Mouse (Mus musculus) forebrain, embryonic 13.5 days (tissue): ENCODE results near the gene Stra6l. TPM values are rescaled to one million over a fixed set of nuclear protein-coding genes. Genes with fewer than 3 reads are reported as not detected.

Experiments used
- ATAC-seq: fragments of 200-750 bp; cut with Nextera tagmentation; 2 replicates; pipeline ENCODE4 v1.8.0; 2017
- H3K27ac ChIP-seq: fragments of 300-500 bp; sonication (generic); 2 replicates; pipeline ENCODE4 v1.5.1; 2015; ENCODE audit warnings: inconsistent platforms, mild to moderate bottlenecking, moderate library complexity
- H3K27me3 ChIP-seq: fragments of 300-500 bp; sonication (generic); 2 replicates; pipeline ENCODE4 v1.6.1; 2015; ENCODE audit warnings: mild to moderate bottlenecking, inconsistent platforms
- H3K36me3 ChIP-seq: fragments of 300-500 bp; sonication (generic); 2 replicates; pipeline ENCODE4 v1.6.1; 2015; ENCODE audit warnings: mild to moderate bottlenecking, inconsistent platforms; ENCODE audit not compliant: poor library complexity, severe bottlenecking
- H3K4me1 ChIP-seq: fragments of 300-500 bp; sonication (generic); 2 replicates; pipeline ENCODE4 v1.6.1; 2015; ENCODE audit warnings: inconsistent platforms
- H3K4me2 ChIP-seq: fragments of 300-500 bp; sonication (generic); 2 replicates; pipeline ENCODE4 v1.6.1; 2015; ENCODE audit warnings: inconsistent platforms, mild to moderate bottlenecking, moderate library complexity
- H3K4me3 ChIP-seq: fragments of 300-500 bp; sonication (generic); 2 replicates; pipeline ENCODE4 v1.5.1; 2015; ENCODE audit warnings: mild to moderate bottlenecking, inconsistent platforms
- H3K9ac ChIP-seq: fragments of 300-500 bp; sonication (generic); 2 replicates; pipeline ENCODE4 v1.6.1; 2015; ENCODE audit warnings: mild to moderate bottlenecking, inconsistent platforms
- H3K9me3 ChIP-seq: fragments of 300-500 bp; sonication (generic); replicated peaks from 2 replicates; pipeline ENCODE4 v1.6.1; 2016; ENCODE audit warnings: inconsistent platforms
- WGBS: fragments of 180-500 bp; shearing (Covaris S2); methylation state at CpG from one replicate; pipeline ENCODE4 v1.1.7; 2015; 5-methylcytosine and 5-hydroxymethylcytosine counted together
- polyA plus RNA-seq: library from polyadenylated mRNA; unstranded; fragments of >200 nt; fragmentation: Nextera tagmentation; extraction: Ambion mirVana; gene quantifications from 2 replicates; pipeline ENCODE4 v1.2.1, GENCODE M21; 2015

The Stra6l gene
- polyA plus RNA-seq: 1.1 and 1.5 TPM in 2 replicates

DNA sequence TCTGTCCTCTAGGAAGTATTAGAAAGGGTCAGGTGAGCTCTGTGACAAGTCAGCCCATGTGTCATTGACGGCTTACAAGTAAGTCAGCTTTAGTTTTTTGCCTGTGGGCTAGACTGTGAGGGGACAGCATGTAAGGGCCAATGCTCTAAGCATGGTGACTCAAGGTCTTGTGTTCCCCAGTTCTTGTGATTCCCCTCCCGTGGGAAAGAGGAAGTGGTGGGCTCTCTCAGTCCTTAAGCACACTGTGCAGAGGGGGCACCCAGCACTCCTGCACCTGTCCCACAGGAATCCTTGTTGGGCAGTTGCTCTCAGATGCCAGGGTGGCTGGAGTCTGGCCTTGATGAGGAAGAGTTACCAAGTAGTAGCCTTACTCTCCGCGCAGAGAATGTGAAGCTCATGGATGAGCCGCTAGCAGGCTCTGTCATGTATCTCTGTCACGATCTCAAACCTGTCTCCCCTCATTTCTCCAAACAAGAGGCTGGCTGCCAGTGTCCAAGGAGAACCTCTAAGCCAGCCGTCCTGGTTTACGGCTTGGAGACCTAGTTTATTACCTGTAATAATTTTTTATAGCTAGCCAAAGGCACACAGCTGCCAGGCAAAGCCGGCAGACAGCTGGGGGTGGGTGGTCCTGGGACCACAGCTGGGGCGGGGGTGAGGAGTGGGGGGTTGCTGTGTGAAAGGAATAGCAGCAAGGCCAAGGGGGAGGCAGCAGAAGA is at the start of gene Stra6l:
Gene Stra6l (plus strand): TSS at position 556 of the 716 bp plus-strand sequence.
- Histone ChIP-seq H3K9me3 (no peaks in the 10 kb centered on the region), H3K4me1 (peaks cover 15% of the 10 kb centered on the region; the same call in 1 of the 2 replicates), H3K27me3 (peaks cover 2% of the 10 kb centered on the region; the same call in 1 of the 2 replicates), H3K4me2 (no peak within 1 kb of the TSS), H3K36me3 (no peaks in the 10 kb centered on the region), H3K9ac (no peak within 1 kb of the TSS), H3K27ac (no peak within 1 kb of the TSS), H3K4me3 (no peak within 1 kb of the TSS)
- ATAC-seq: no peak
- 82% methylated on average over 10 of the region's 10 CpGs for WGBS

DNA sequence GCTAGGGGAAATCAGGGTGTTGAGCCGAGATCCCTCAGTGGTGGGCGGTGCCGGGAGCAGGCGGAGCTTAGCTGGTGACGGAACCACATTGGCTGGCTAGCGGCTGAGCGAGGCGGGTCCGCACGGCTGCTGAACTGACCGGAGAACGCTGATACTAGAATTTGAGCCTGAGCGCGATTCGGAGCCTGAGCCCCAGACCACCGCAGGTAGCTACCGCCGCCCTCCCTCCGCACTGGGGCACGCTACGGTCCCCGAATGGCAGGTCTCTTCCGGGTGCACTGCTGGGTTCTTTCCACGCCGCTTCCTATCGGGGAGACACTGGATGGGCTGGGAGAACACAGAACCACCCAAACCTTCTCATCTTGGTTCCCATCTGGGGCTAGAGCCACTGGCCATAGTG is 49.5 kb upstream of the Stra6l start, which contains the start of gene Aldh1b1:
Gene Aldh1b1 (plus strand): TSS at position 59 of the 400 bp plus-strand sequence.
- H3K4me2 ChIP-seq: peak within 1 kb of the TSS; percentile 80
- peaks cover 19% of the 10 kb centered on the region for H3K36me3 ChIP-seq
- under 1% methylated on average over 26 of the region's 26 CpGs for WGBS
- peak; percentile 88 for ATAC-seq
- H3K9ac ChIP-seq: peak within 1 kb of the TSS; percentile 69
- peak within 1 kb of the TSS; percentile 44; the same call in 1 of the 2 replicates for H3K27ac ChIP-seq
- peak within 1 kb of the TSS; percentile 50 for H3K4me3 ChIP-seq
- no peaks in the 10 kb centered on the region for H3K27me3 ChIP-seq
- H3K9me3 ChIP-seq: no peaks in the 10 kb centered on the region
- peaks cover 24% of the 10 kb centered on the region for H3K4me1 ChIP-seq

DNA sequence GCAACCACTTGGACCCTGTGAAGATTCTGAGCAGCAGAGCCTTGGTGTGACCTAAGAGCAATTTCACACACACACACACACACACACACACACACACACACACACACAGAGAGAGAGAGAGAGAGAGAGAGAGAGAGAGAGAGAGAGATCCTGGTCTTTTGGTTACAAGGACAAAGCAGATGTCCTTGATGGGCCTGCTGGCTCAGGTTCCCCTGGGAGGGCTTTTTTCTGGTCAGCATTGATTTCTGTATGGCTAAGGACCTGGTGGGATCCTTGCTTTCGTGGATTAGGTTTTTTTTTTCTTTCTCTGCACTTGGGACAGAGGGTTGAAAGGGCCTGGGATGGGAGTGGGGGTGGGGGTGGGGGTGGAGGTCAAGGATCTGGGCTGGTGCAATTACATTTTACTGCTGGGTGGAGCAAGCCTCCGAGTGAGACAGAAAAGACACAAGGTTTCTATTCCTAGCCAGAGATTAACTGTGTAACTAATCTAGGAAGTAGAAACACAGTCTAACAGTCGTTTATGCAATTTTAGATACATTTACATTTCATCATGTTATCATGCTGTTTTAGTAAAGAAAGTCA is 48.4 kb upstream of the Stra6l start:
- peaks cover 20% of the 10 kb centered on the region for H3K4me1 ChIP-seq
- peak overlapping the region; percentile 80; the same call in 1 of the 2 replicates for H3K4me2 ChIP-seq
- H3K9ac ChIP-seq: no peak overlapping the region
- no peaks in the 10 kb centered on the region for H3K9me3 ChIP-seq
- no peak overlapping the region for H3K4me3 ChIP-seq
- WGBS: 35% methylated on average over 3 of the region's 3 CpGs
- no peak overlapping the region for H3K27ac ChIP-seq
- H3K36me3 ChIP-seq: peaks cover 23% of the 10 kb centered on the region
- H3K27me3 ChIP-seq: no peaks in the 10 kb centered on the region
- ATAC-seq: no peak

DNA sequence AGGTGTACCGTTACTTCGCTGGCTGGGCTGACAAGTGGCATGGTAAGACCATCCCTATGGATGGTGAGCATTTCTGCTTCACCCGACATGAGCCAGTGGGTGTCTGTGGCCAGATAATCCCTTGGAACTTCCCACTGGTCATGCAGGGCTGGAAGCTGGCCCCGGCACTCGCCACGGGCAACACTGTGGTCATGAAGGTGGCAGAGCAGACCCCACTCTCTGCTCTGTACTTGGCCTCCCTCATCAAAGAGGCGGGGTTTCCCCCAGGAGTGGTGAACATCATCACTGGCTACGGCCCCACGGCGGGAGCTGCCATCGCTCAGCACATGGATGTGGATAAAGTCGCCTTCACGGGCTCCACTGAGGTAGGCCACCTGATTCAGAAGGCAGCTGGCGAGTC is 45.6 kb upstream of the Stra6l start:
- ATAC-seq: no peak
- Histone ChIP-seq H3K9ac (no peak overlapping the region), H3K9me3 (no peaks in the 10 kb centered on the region), H3K27me3 (no peaks in the 10 kb centered on the region), H3K4me3 (no peak overlapping the region), H3K36me3 (peaks cover 41% of the 10 kb centered on the region), H3K4me1 (peaks cover 16% of the 10 kb centered on the region), H3K27ac (no peak overlapping the region), H3K4me2 (no peak overlapping the region)
- WGBS: 93% methylated on average over 14 of the region's 14 CpGs

DNA sequence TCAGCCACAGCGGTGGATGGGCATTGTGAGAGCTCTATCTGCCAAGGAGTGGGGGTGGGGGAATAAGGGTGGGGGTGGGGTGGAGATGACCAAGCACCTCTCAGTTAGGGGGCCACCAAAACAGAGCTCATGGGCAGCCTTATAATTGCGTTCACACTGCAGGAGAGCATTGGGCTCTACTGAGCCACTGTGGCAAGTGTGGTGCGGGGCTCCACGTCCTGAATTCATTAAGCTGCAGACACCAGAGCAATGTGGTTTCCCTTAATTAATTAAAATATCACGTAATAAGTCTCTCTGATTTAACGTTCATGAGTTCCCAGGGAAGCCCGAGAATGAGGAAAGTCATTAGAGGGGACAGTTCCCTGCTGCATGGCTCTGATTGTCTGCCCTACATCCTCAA is 40.4 kb upstream of the Stra6l start:
- Histone ChIP-seq H3K9me3 (no peaks in the 10 kb centered on the region), H3K4me1 (peaks cover 13% of the 10 kb centered on the region), H3K4me2 (no peak overlapping the region), H3K27ac (no peak overlapping the region; the same call in 1 of the 2 replicates), H3K4me3 (no peak overlapping the region), H3K9ac (no peak overlapping the region), H3K36me3 (peaks cover 80% of the 10 kb centered on the region), H3K27me3 (no peaks in the 10 kb centered on the region)
- WGBS: 23% methylated on average over 7 of the region's 7 CpGs
- ATAC-seq: no peak

DNA sequence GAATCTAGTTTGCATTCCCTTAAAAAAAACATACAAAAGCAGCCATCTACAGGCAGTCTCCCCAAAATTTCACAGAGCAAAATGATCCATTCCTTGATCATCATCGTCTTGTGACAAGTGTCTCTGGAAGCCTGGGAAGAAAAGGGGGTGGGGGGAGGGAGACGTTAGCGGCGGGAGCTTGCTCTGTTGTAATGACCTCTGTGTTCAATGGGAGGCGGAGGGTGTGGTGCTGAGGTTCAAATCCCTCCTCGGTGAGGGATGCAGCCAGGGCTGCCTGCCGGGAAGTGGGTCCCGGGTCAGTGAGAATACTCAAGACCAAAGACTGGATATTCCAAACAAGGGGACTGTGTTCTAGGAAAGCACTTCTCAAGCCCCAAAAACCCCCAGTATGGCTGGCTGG is 37.2 kb upstream of the Stra6l start:
- Histone ChIP-seq H3K36me3 (peaks cover 97% of the 10 kb centered on the region), H3K9me3 (no peaks in the 10 kb centered on the region)

DNA sequence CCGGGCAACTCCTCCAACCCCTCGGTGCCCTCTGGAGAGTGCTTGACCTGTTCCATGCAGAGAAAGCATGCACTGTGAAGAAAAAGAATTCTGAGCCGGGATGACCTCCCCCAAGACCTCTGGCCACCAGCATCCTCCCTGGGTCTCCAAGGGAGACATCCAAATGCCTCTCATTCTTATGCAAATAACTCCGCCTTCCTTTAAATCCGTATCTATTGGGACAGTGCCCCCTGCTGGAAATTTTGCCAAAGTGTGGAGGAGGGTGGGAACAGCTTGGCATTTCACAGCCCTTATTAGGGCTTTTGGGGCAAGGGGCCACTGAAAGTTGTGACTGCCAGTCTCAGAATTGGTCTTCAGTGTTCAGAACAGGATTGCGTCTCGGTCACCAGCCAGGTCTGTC is 32.9 kb upstream of the Stra6l start:
- Histone ChIP-seq H3K4me1 (peaks cover 53% of the 10 kb centered on the region), H3K36me3 (peaks cover 56% of the 10 kb centered on the region), H3K4me3 (no peak overlapping the region), H3K27ac (peak overlapping the region; percentile 46), H3K27me3 (no peaks in the 10 kb centered on the region), H3K9me3 (no peaks in the 10 kb centered on the region), H3K9ac (no peak overlapping the region), H3K4me2 (no peak overlapping the region)
- no peak for ATAC-seq
- 22% methylated on average over 7 of the region's 7 CpGs for whole genome bisulfite sequencing

More for the DNA sequence above, 37.2 kb upstream of the Stra6l start:
- Histone ChIP-seq H3K4me2 (no peak overlapping the region), H3K4me1 (peaks cover 25% of the 10 kb centered on the region), H3K27me3 (no peaks in the 10 kb centered on the region), H3K27ac (no peak overlapping the region), H3K9ac (no peak overlapping the region), H3K4me3 (no peak overlapping the region)
- 23% methylated on average over 8 of the region's 8 CpGs for WGBS
- ATAC-seq: no peak

DNA sequence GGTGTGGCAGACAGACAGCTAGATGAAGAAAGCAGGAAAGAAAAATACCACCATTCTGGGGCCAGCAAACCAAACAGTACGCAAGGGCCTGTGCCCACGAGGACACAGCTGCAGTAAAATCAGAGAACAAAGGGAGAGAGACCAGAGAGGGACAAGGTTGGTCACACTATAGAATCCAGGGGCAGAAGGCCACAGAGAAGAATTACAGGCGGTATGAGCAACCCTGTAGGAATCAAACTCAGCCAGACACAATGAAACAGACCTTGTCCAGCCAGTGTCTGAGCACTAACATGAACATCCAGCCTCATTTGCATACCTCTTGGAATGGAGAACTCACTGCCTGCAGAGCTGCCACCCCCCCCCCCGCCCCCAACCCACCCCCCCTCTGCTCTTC is 29.7 kb upstream of the Stra6l start:
- WGBS: 5% methylated on average over 4 of the region's 4 CpGs
- peak overlapping the region; percentile 52 for H3K4me2 ChIP-seq
- ATAC-seq: no peak

DNA sequence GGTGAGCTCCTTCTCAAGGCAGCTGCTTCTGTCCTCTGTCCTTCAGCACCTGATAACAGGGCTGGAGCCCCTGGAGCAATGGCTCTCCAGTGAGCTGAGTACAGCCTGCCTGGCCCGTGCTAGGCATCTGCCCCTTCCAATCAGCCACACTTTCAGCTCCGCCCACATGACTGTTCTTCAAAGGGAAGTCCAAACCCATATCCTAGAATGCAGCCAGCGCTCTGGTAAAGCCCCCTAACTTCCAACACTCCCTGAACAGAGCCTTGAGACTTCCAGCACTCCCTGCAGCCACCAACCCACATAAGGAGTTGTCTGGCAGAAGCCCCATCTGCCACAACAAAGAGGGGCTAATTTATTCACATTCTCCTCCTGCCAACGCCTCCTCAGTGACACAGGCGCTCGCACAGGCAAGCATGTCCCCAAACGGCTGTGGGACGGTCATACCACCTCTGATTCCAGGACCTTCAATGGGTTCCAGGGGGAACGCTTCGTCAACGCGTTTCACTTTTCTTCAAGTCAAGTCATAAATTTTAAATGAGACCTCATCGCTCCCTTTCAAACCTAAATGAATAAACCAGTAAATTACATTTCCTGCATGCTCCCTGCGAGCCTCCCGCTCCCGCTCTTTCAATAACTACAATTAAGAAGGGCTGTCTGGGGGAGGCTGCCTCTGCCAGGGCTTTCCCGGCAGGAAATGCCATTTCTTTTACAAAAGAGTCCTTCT is 29.1 kb upstream of the Stra6l start:
- Histone ChIP-seq H3K27me3 (no peaks in the 10 kb centered on the region), H3K27ac (peak overlapping the region; percentile 99), H3K4me1 (peaks cover 90% of the 10 kb centered on the region), H3K36me3 (peaks cover 35% of the 10 kb centered on the region), H3K4me3 (peak overlapping the region; percentile 26), H3K9ac (peak overlapping the region; percentile 67), H3K4me2 (peak overlapping the region; percentile 52), H3K9me3 (no peaks in the 10 kb centered on the region)
- WGBS: 2% methylated on average over 17 of the region's 17 CpGs
- ATAC-seq: peak; percentile 79

More for the DNA sequence above, 29.7 kb upstream of the Stra6l start:
- Histone ChIP-seq H3K4me1 (peaks cover 84% of the 10 kb centered on the region), H3K27me3 (no peaks in the 10 kb centered on the region), H3K27ac (peak overlapping the region; percentile 99), H3K4me3 (peak overlapping the region; percentile 26), H3K9ac (peak overlapping the region; percentile 67), H3K9me3 (no peaks in the 10 kb centered on the region), H3K36me3 (peaks cover 41% of the 10 kb centered on the region)

DNA sequence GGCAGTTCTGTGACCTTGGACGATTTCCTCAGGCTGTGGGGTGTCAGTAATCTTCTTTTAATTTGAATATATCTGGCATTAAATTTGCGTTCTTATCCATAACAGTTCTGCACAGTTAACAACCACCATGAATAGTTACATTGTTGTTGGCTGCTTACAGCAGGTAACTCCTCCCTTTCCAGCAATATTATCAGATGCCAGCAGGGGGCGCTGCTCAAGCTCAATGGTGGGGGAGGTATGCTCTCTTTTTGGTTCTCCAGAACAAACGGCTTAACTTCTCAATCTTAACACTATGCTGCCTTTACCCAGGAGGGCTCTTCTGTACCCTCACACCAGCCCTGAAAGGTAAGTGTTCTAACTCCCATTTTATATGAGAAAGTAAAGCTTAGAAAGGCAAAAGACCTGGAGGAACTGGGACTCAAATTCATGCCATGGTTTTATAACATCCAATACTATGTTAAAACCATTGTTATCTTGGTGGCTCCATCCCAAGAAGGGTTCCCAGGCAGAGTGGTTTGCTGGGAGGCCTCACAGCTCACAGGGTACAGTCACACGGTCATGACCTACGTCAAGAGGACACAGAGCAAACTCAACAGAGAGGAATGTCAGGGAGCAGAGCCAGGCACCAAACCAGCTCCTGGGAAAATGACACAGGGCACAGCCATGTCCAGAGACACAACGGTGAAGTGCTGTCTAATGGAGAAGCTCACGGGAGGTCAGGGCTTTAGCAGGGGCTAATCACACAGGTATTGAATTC is 28.2 kb upstream of the Stra6l start:
- peak overlapping the region; percentile 99 for H3K27ac ChIP-seq
- H3K9me3 ChIP-seq: no peaks in the 10 kb centered on the region
- peaks cover 27% of the 10 kb centered on the region for H3K36me3 ChIP-seq
- 34% methylated on average over 8 of the region's 8 CpGs for WGBS
- no peak for ATAC-seq
- H3K4me3 ChIP-seq: peak overlapping the region; percentile 26; the same call in 1 of the 2 replicates
- no peaks in the 10 kb centered on the region for H3K27me3 ChIP-seq
- peaks cover 96% of the 10 kb centered on the region for H3K4me1 ChIP-seq
- H3K4me2 ChIP-seq: peak overlapping the region; percentile 52
- H3K9ac ChIP-seq: peak overlapping the region; percentile 67

DNA sequence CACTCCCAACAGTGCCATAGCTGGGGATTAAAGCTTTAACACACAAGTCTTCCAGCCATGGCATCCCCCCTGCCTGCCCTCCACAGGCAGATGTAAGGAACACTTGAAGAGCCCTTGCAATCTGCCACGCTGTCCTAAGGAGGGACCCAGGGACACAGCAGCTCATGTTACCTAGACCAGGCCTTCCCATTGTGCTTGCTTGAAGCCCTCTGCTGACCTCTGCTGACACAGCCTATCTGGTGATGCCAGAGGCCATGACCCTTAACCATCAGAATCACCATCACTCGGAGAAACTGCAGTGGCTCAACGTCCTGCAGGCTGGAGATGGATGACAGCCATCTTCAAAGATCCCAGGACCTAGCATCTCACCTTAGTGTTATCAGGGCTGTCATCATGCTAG is 26.5 kb upstream of the Stra6l start:
- Histone ChIP-seq H3K4me2 (no peak overlapping the region), H3K9me3 (no peaks in the 10 kb centered on the region), H3K4me3 (no peak overlapping the region), H3K27me3 (peaks cover 8% of the 10 kb centered on the region), H3K9ac (no peak overlapping the region), H3K27ac (peak overlapping the region; percentile 99), H3K36me3 (peaks cover 17% of the 10 kb centered on the region), H3K4me1 (peaks cover 95% of the 10 kb centered on the region)
- WGBS: 56% methylated on average over 3 of the region's 3 CpGs
- no peak for ATAC-seq
